Mouse (Mus musculus): ENCODE measurements around the gene Srek1ip1.

DNA sequence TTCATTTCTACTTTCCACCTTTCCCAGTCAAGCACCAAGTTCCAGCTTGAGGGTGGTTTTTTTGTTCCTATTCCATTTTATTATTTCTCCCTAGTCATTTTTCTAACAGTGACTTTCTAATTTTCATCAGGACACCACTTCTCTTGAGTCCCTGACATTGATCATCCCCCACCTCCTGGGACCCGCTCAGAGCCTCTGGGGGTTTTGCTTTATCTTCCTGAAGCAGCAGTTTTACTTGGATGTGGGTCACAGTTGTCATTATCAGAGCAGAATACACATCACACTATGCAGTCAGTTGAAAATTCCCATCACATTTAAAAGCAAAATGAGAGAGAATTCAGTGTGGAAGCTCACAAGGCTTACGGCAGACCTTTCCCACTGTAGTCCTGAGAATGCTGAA lies 61.4 kb downstream of the Srek1ip1 start:
- TF ChIP-seq POLR2A (IDR thresholded peaks at IDR 0.05; ENCODE audit: borderline replicate concordance, extremely low read depth, insufficient read depth, insufficient read length, poor library complexity, severe bottlenecking): no peak
- no peak for TF ChIP-seq CTCF (IDR thresholded peaks at IDR 0.05; ENCODE audit: borderline replicate concordance, extremely low read depth, insufficient read depth, insufficient read length)

All from brain, embryonic 14.5 days (tissue).